Mouse (Mus musculus) layer of hippocampus, adult 18-20 months (tissue): Measurements from ENCODE around the gene Nav2. TPM values are rescaled to one million over a fixed set of nuclear protein-coding genes. Genes with fewer than 3 reads are reported as not detected.
A peak's percentile ranks its signal among the peaks of the same experiment; 100 is the strongest.

Source experiments
- DNase-seq, 2 experiments: peaks; one replicate each; pipeline ENCODE4 v3.0.0; 2022; ENCODE audit warnings: low spot score in 2 of 2
- total RNA-seq, 2 experiments: library from RNA; stranded (reverse); gene quantifications; 2 replicates each; pipeline ENCODE4 v1.2.3; 2021

Gene Nav2
- total RNA-seq, 2 experiments from 2014 or later: 66.2 to 73.7 TPM

GRCm38 (mm10) chr7:49046347-49046989 is 138.0 kb downstream of the Nav2 start:
- DNase-seq: no peak

GRCm38 (mm10) chr7:49047336-49047735 is 138.8 kb downstream of the Nav2 start:
- DNase-seq: no peak

- DNase-seq: no peak
These were observed 144.5 kb downstream of the Nav2 start for GRCm38 (mm10) chr7:49052871-49053618.

- no peak for DNase-seq
These were observed 146.8 kb downstream of the Nav2 start for GRCm38 (mm10) chr7:49055273-49055672.

- no peak for DNase-seq
These were observed 149.9 kb downstream of the Nav2 start for GRCm38 (mm10) chr7:49058304-49059012.

- DNase-seq: peak in 1 of 2 experiments; percentile 67
These were observed 156.4 kb downstream of the Nav2 start for GRCm38 (mm10) chr7:49064792-49065521.

- no peak for DNase-seq
These were observed 157.3 kb downstream of the Nav2 start for GRCm38 (mm10) chr7:49065621-49066475.

GRCm38 (mm10) chr7:49066828-49067227 is 158.3 kb downstream of the Nav2 start:
- DNase-seq: no peak

GRCm38 (mm10) chr7:49069396-49069961 is 161.0 kb downstream of the Nav2 start:
- DNase-seq: no peak

- DNase-seq: no peak
These were observed 162.1 kb downstream of the Nav2 start for GRCm38 (mm10) chr7:49070621-49071020.

- no peak for DNase-seq
These were observed 162.6 kb downstream of the Nav2 start for GRCm38 (mm10) chr7:49071141-49071567.

- no peak for DNase-seq
These were observed 166.9 kb downstream of the Nav2 start for GRCm38 (mm10) chr7:49075333-49075934.

- DNase-seq: peak in 1 of 2 experiments; percentile 27
These were observed 167.8 kb downstream of the Nav2 start for GRCm38 (mm10) chr7:49076283-49076694.

GRCm38 (mm10) chr7:49078930-49079329 is 170.4 kb downstream of the Nav2 start:
- peak in 1 of 2 experiments; percentile 44 for DNase-seq

- no peak for DNase-seq
These were observed 174.2 kb downstream of the Nav2 start for GRCm38 (mm10) chr7:49082585-49083165.

- peak in 1 of 2 experiments; percentile 56 for DNase-seq
These were observed 176.3 kb downstream of the Nav2 start for GRCm38 (mm10) chr7:49084768-49085167.

GRCm38 (mm10) chr7:49085759-49086158 is 177.2 kb downstream of the Nav2 start:
- DNase-seq: no peak

GRCm38 (mm10) chr7:49087154-49087553 is 178.6 kb downstream of the Nav2 start:
- DNase-seq: no peak
